10 mouse cellular contexts compared by ENCODE assay signal in the genomic region with DNA sequence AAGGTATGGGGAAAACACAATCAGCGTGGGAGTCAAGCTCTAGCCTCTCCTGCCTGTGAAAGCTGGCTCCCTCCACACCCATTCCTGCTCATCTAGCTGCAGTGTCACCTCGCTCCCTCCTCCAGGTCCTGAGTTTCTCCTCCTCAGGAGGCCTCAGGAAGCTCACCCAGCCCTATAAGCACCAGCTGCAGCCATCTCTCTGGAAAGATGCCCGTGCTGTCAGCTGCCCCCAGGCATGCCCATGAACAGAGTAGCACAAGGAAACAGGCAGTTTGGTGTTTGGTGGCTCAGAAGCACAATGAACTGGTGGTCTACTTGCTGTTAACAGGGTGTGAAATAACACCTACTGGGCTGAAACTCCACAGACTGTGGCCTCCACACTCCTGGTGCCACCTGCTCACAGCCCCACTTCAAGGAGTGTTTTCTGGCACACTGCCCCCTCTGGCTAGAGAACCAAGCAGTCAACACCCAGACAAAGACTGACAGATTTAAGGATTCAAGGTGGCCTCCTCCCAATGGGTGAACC. TPM values are rescaled to one million over a fixed set of nuclear protein-coding genes. Genes with fewer than 3 reads are reported as not detected.
DNase-seq lines count a peak whose midpoint lies in the region; ATAC-seq and TF ChIP-seq lines count a peak whose summit lies in the region.
"Had no signal": no experiment of that assay in that cellular context is flagged by ENCODE, and none has a peak within 500 bp of the region (broad histone marks: within the 10 kb centered on the region; RNA-seq: fewer than 3 reads in every experiment).

No protein-coding gene starts in this region.

- TF ChIP-seq CTCF in liver, embryonic 14.5 days (IDR thresholded peaks at IDR 0.05; ENCODE audit: low read depth), result peak; percentile 12; the same call in 1 of the 2 replicates
- no peak for TF ChIP-seq CTCF in olfactory bulb, adult 2 months (IDR thresholded peaks at IDR 0.05; ENCODE audit: insufficient read depth, low read depth, low read length)

- no peaks in the 10 kb centered on the region for H3K36me3 ChIP-seq in liver, embryonic 14.5 days (replicated peaks; ENCODE audit: control insufficient read depth, insufficient read depth, low read depth)
- no peaks in the 10 kb centered on the region for H3K36me3 ChIP-seq in liver, embryonic 12.5 days
- H3K36me3 ChIP-seq in forebrain, embryonic 13.5 days (ENCODE audit: poor library complexity, severe bottlenecking), result no peaks in the 10 kb centered on the region
- H3K36me3 ChIP-seq: embryonic facial prominence, embryonic 13.5 days; heart, embryonic 13.5 days had no signal

- no peak for ATAC-seq in liver, embryonic 14.5 days (ENCODE audit: insufficient read depth)
- no peak for ATAC-seq in liver, embryonic 12.5 days
- peak; percentile 84 for ATAC-seq in forebrain, embryonic 13.5 days

- no peaks in the 10 kb centered on the region for H3K9me3 ChIP-seq in liver, embryonic 14.5 days (ENCODE audit: control insufficient read depth, low read length)
- H3K9me3 ChIP-seq in liver, embryonic 12.5 days (replicated peaks), result no peaks in the 10 kb centered on the region
- no peaks in the 10 kb centered on the region for H3K9me3 ChIP-seq in forebrain, embryonic 13.5 days (replicated peaks)
- H3K9me3 ChIP-seq: embryonic facial prominence, embryonic 13.5 days; heart, embryonic 13.5 days had no signal

- peaks cover 0 to 4% of the 10 kb centered on the region in 2 experiments; a peak in 1 of 4 replicates for H3K4me1 ChIP-seq in liver, embryonic 14.5 days (replicated peaks; ENCODE audit: control insufficient read depth in 2 of 2, insufficient read depth in 2 of 2, low read length in 1 of 2)
- no peaks in the 10 kb centered on the region for H3K4me1 ChIP-seq in liver, embryonic 12.5 days
- peaks cover 18% of the 10 kb centered on the region for H3K4me1 ChIP-seq in forebrain, embryonic 13.5 days
- H3K4me1 ChIP-seq in olfactory bulb, adult 2 months (ENCODE audit: control insufficient read depth, insufficient read depth, low read length), result peaks cover 9% of the 10 kb centered on the region
- H3K4me1 ChIP-seq: embryonic facial prominence, embryonic 13.5 days had no signal

- TF ChIP-seq POLR2A in olfactory bulb, adult 2 months (IDR thresholded peaks at IDR 0.05; ENCODE audit: insufficient read depth, low read depth, low read length), result no peak

- H3K27me3 ChIP-seq in liver, embryonic 14.5 days (ENCODE audit: control insufficient read depth, insufficient read depth, low read length), result no peaks in the 10 kb centered on the region
- no peaks in the 10 kb centered on the region for H3K27me3 ChIP-seq in liver, embryonic 12.5 days (replicated peaks)
- H3K27me3 ChIP-seq in forebrain, embryonic 13.5 days, result no peaks in the 10 kb centered on the region
- H3K27me3 ChIP-seq: embryonic facial prominence, embryonic 13.5 days; heart, embryonic 13.5 days had no signal

- DNase-seq in cerebellum, postnatal 10 days, result peak; percentile 72 to 78
- no peak for DNase-seq in cerebellum, adult 11 months
- DNase-seq in liver, embryonic 14.5 days (ENCODE audit: low read depth in 3 of 3, low spot score in 3 of 3), result no peak
- DNase-seq in left cerebral cortex, postnatal 10 days (ENCODE audit: extremely low spot score in 1 of 2, low spot score in 2 of 2), result no peak
- DNase-seq in urinary bladder, postnatal 10 days (ENCODE audit: low spot score), result no peak

- 48% methylated on average over 3 of the region's 3 CpGs for WGBS in liver, embryonic 14.5 days (ENCODE audit: insufficient replicate concordance)
- 47% methylated on average over 3 of the region's 3 CpGs for WGBS in liver, embryonic 12.5 days (ENCODE audit: insufficient replicate concordance)
- 40% methylated on average over 3 of the region's 3 CpGs for WGBS in forebrain, embryonic 13.5 days
- WGBS in olfactory bulb, adult 2 months, result 44% methylated on average over 3 of the region's 3 CpGs

- H3K4me3 ChIP-seq in liver, embryonic 14.5 days (ENCODE audit: insufficient read depth in 1 of 2, low read depth in 2 of 2, low read length in 2 of 2), result no peak overlapping the region
- H3K4me3 ChIP-seq in liver, embryonic 12.5 days, result no peak overlapping the region
- no peak overlapping the region for H3K4me3 ChIP-seq in forebrain, embryonic 13.5 days
- H3K4me3 ChIP-seq in olfactory bulb, adult 2 months (ENCODE audit: insufficient read depth, low read depth, low read length), result no peak overlapping the region
- H3K4me3 ChIP-seq: embryonic facial prominence, embryonic 13.5 days; heart, embryonic 13.5 days had no signal

- TF ChIP-seq EP300 in liver, embryonic 14.5 days (IDR thresholded peaks at IDR 0.05; ENCODE audit: low read depth), result no peak

- no peak overlapping the region for H3K27ac ChIP-seq in liver, embryonic 14.5 days
- H3K27ac ChIP-seq in liver, embryonic 12.5 days, result no peak overlapping the region
- H3K27ac ChIP-seq in forebrain, embryonic 13.5 days, result peak overlapping the region; percentile 48; the same call in 1 of the 2 replicates
- 0 out of 2 replicates have a peak overlapping the region, but pooled peaks have one; percentile 18 for H3K27ac ChIP-seq in olfactory bulb, adult 2 months (ENCODE audit: insufficient read depth, low read depth, low read length)
- H3K27ac ChIP-seq: embryonic facial prominence, embryonic 13.5 days; heart, embryonic 13.5 days had no signal

- H3K9ac ChIP-seq in liver, embryonic 14.5 days (replicated peaks), result no peak overlapping the region
- no peak overlapping the region for H3K9ac ChIP-seq in liver, embryonic 12.5 days
- no peak overlapping the region for H3K9ac ChIP-seq in forebrain, embryonic 13.5 days
- H3K9ac ChIP-seq: embryonic facial prominence, embryonic 13.5 days; heart, embryonic 13.5 days had no signal

- no peak overlapping the region for H3K4me2 ChIP-seq in liver, embryonic 14.5 days (ENCODE audit: low read depth)
- no peak overlapping the region for H3K4me2 ChIP-seq in liver, embryonic 12.5 days
- no peak overlapping the region for H3K4me2 ChIP-seq in forebrain, embryonic 13.5 days
- H3K4me2 ChIP-seq: embryonic facial prominence, embryonic 13.5 days; heart, embryonic 13.5 days had no signal

- intact Hi-C loops in left cerebral cortex, postnatal 10 days (cut with DNase I), result no loop called here

RNA-seq across cellular contexts. Expression of gene Slc37a2, which starts 7.1 kb away (rescaled TPM):
- 1.0 and 1.1 TPM in 2 replicates for polyA plus RNA-seq in liver, embryonic 14.5 days (2012; rRNA removed)
- 1.2 and 1.8 TPM in 2 replicates for polyA plus RNA-seq in liver, embryonic 14.5 days (2014; fragmentation: Nextera tagmentation; extraction: Ambion mirVana)
- 1.5 TPM in 2 replicates for polyA plus RNA-seq in liver, embryonic 12.5 days (2016; fragmentation: Nextera tagmentation; extraction: Ambion mirVana)
- polyA plus RNA-seq in forebrain, embryonic 13.5 days (2015; fragmentation: Nextera tagmentation; extraction: Ambion mirVana), result 0.99 and 1.2 TPM in 2 replicates
- polyA plus RNA-seq in olfactory bulb, adult 2 months (2012; ENCODE audit: insufficient read depth, insufficient read length, low replicate concordance, missing spikeins), result not detected in 2 replicates
- 1 to 10 TPM; 1.8 to 1.9 TPM for total RNA-seq in left cerebral cortex, postnatal 10 days (2021)

RNA-seq across cellular contexts. Expression of gene Tmem218, which starts 40.4 kb away (rescaled TPM):
- 1.6 TPM in 2 replicates for polyA plus RNA-seq in liver, embryonic 14.5 days (2012; rRNA removed)
- 3.9 and 4.3 TPM in 2 replicates for polyA plus RNA-seq in liver, embryonic 14.5 days (2014; fragmentation: Nextera tagmentation; extraction: Ambion mirVana)
- polyA plus RNA-seq in liver, embryonic 12.5 days (2016; fragmentation: Nextera tagmentation; extraction: Ambion mirVana), result 3.9 TPM in 2 replicates
- 12.6 and 13.0 TPM in 2 replicates for polyA plus RNA-seq in forebrain, embryonic 13.5 days (2015; fragmentation: Nextera tagmentation; extraction: Ambion mirVana)
- polyA plus RNA-seq in olfactory bulb, adult 2 months (2012; ENCODE audit: insufficient read depth, insufficient read length, low replicate concordance, missing spikeins), result not detected in 2 replicates
- total RNA-seq in left cerebral cortex, postnatal 10 days (2021), result 1 to 10 TPM; 8.7 to 9.7 TPM

Comparison
In these comparisons a context has a peak if more than half of its experiments do, and no peak if none do; other contexts are left out.
1. DNase-seq: peak in cerebellum, postnatal 10 days (2 of 2); none in cerebellum, adult 11 months (single experiment), liver, embryonic 14.5 days (0 of 3), left cerebral cortex, postnatal 10 days (0 of 2) and urinary bladder, postnatal 10 days (single experiment).
2. H3K27ac ChIP-seq: peak in forebrain, embryonic 13.5 days (single experiment) and olfactory bulb, adult 2 months (single experiment); none in liver, embryonic 14.5 days (single experiment) and liver, embryonic 12.5 days (single experiment).